In the genomic region with DNA sequence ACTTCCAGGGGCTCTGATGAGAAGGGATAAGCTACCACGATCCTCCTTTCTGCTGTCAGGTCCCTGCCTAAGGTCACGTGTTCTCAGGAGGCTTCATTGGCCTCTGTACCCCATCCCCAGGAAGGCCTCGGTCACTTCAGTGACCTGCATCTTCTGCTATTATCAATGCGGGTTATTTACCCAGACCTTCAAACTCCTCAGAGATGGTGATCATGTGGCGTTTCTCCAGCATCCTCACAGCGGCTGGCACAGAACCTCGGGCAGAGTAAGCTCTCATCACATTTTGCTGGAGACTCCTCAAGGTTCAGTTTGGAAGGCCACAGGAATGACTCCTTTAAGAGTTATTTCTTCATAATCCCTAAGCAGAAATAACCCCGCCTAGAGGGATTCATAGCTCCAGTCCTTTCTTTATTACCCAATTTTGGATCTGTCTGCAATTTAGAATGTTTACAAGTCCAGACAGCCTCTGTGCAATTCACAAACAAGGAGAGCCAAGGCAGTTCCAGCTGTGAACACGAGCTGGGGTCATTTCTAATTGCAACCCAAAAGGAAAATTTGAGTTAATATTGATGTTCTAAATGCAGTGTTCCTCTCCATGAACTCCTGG, we compare ENCODE assay signal across 13 mouse cellular contexts.
DNase-seq lines count a peak whose midpoint lies in the region; ATAC-seq and TF ChIP-seq lines count a peak whose summit lies in the region.
"Had no signal": no experiment of that assay in that cellular context is flagged by ENCODE, and none has a peak within 500 bp of the region (broad histone marks: within the 10 kb centered on the region; RNA-seq: fewer than 3 reads in every experiment).

No protein-coding gene starts in this region.

- H3K27me3 ChIP-seq in hindbrain, postnatal 0 days (ENCODE audit: insufficient read depth, low read length), result no peaks in the 10 kb centered on the region
- H3K27me3 ChIP-seq in hindbrain, embryonic 10.5 days (ENCODE audit: insufficient read depth, poor library complexity, severe bottlenecking), result 0 out of 2 replicates have a peak, but pooled peaks cover under 1% of the 10 kb centered on the region
- no peaks in the 10 kb centered on the region for H3K27me3 ChIP-seq in neural tube, embryonic 14.5 days (ENCODE audit: control insufficient read depth, insufficient read depth, low read length)
- H3K27me3 ChIP-seq in stomach, embryonic 16.5 days (ENCODE audit: control insufficient read depth, insufficient read depth, low read length), result no peaks in the 10 kb centered on the region
- H3K27me3 ChIP-seq: embryonic facial prominence, embryonic 15.5 days; limb, embryonic 13.5 days; Patski had no signal

- no peak for TF ChIP-seq CTCF in hindbrain, postnatal 0 days (IDR thresholded peaks at IDR 0.05; ENCODE audit: low read depth)

- peak; percentile 66 for DNase-seq in cerebellum, adult 11-12 months
- DNase-seq in cerebellum, adult 8-10 months, result no peak
- DNase-seq in hindbrain, postnatal 0 days (ENCODE audit: low spot score), result no peak
- DNase-seq in hindbrain, embryonic 10.5 days (ENCODE audit: low spot score), result no peak
- no peak for DNase-seq in neural tube, embryonic 10.5 days (ENCODE audit: extremely low spot score, low spot score)
- no peak for DNase-seq in thymus, postnatal 14 days
- DNase-seq: B cell, adult 2 months had no signal

- no peak overlapping the region for H3K4me3 ChIP-seq in hindbrain, postnatal 0 days (ENCODE audit: low read length)
- H3K4me3 ChIP-seq in hindbrain, embryonic 10.5 days, result no peak overlapping the region
- no peak overlapping the region for H3K4me3 ChIP-seq in neural tube, embryonic 14.5 days (ENCODE audit: low read depth, low read length)
- no peak overlapping the region for H3K4me3 ChIP-seq in stomach, embryonic 16.5 days (replicated peaks; ENCODE audit: low read length)
- H3K4me3 ChIP-seq: embryonic facial prominence, embryonic 15.5 days; limb, embryonic 13.5 days had no signal

- H3K9me3 ChIP-seq in hindbrain, postnatal 0 days (ENCODE audit: low read length), result no peaks in the 10 kb centered on the region
- no peaks in the 10 kb centered on the region for H3K9me3 ChIP-seq in hindbrain, embryonic 10.5 days
- no peaks in the 10 kb centered on the region for H3K9me3 ChIP-seq in neural tube, embryonic 14.5 days (ENCODE audit: control insufficient read depth, low read length)
- no peaks in the 10 kb centered on the region for H3K9me3 ChIP-seq in stomach, embryonic 16.5 days (replicated peaks; ENCODE audit: control insufficient read depth, low read length)
- H3K9me3 ChIP-seq: embryonic facial prominence, embryonic 15.5 days; limb, embryonic 13.5 days had no signal

- no peak for ATAC-seq in hindbrain, postnatal 0 days
- ATAC-seq in neural tube, embryonic 14.5 days (ENCODE audit: low read depth), result no peak
- peak; percentile 27; the same call in 1 of the 2 replicates for ATAC-seq in stomach, embryonic 16.5 days (ENCODE audit: insufficient read depth, low FRiP score)
- ATAC-seq: Patski had no signal

- no peaks in the 10 kb centered on the region for H3K4me1 ChIP-seq in hindbrain, postnatal 0 days (ENCODE audit: insufficient read depth, low read length)
- H3K4me1 ChIP-seq in hindbrain, embryonic 10.5 days (replicated peaks), result peaks cover 18% of the 10 kb centered on the region
- peaks cover 16% of the 10 kb centered on the region for H3K4me1 ChIP-seq in neural tube, embryonic 14.5 days (ENCODE audit: control insufficient read depth, insufficient read depth, low read length)
- peaks cover 4% of the 10 kb centered on the region for H3K4me1 ChIP-seq in stomach, embryonic 16.5 days (ENCODE audit: control insufficient read depth, insufficient read depth, low read length)

- no peak overlapping the region for H3K4me2 ChIP-seq in hindbrain, postnatal 0 days (ENCODE audit: low read depth, low read length)
- no peak overlapping the region for H3K4me2 ChIP-seq in neural tube, embryonic 14.5 days (ENCODE audit: low read depth, low read length)
- no peak overlapping the region for H3K4me2 ChIP-seq in stomach, embryonic 16.5 days (ENCODE audit: low read depth, low read length)
- H3K4me2 ChIP-seq: embryonic facial prominence, embryonic 15.5 days; limb, embryonic 13.5 days; midbrain, embryonic 11.5 days had no signal

- no peaks in the 10 kb centered on the region for H3K36me3 ChIP-seq in hindbrain, postnatal 0 days (ENCODE audit: insufficient read depth, low read length)
- no peaks in the 10 kb centered on the region for H3K36me3 ChIP-seq in hindbrain, embryonic 10.5 days
- H3K36me3 ChIP-seq in neural tube, embryonic 14.5 days (ENCODE audit: control insufficient read depth, insufficient read depth, low read length), result no peaks in the 10 kb centered on the region
- H3K36me3 ChIP-seq in stomach, embryonic 16.5 days (ENCODE audit: control insufficient read depth, insufficient read depth, low read length), result no peaks in the 10 kb centered on the region
- H3K36me3 ChIP-seq: embryonic facial prominence, embryonic 15.5 days; limb, embryonic 13.5 days had no signal

- peak overlapping the region; percentile 3; the same call in 1 of the 2 replicates for H3K27ac ChIP-seq in hindbrain, postnatal 0 days
- no peak overlapping the region for H3K27ac ChIP-seq in hindbrain, embryonic 10.5 days
- H3K27ac ChIP-seq in neural tube, embryonic 14.5 days (ENCODE audit: low read depth, low read length), result 0 out of 2 replicates have a peak overlapping the region, but pooled peaks have one; percentile 2
- H3K27ac ChIP-seq in stomach, embryonic 16.5 days (ENCODE audit: low read length), result peak overlapping the region; percentile 93
- H3K27ac ChIP-seq: limb, embryonic 13.5 days had no signal

- WGBS in hindbrain, postnatal 0 days, result 72% methylated on average over 9 of the region's 9 CpGs
- WGBS in hindbrain, embryonic 10.5 days, result 84% methylated on average over 9 of the region's 9 CpGs
- 83% methylated on average over 9 of the region's 9 CpGs for WGBS in neural tube, embryonic 14.5 days
- 68% methylated on average over 9 of the region's 9 CpGs for WGBS in stomach, embryonic 16.5 days

- H3K9ac ChIP-seq in hindbrain, postnatal 0 days (replicated peaks; ENCODE audit: low read length), result no peak overlapping the region
- no peak overlapping the region for H3K9ac ChIP-seq in neural tube, embryonic 14.5 days (replicated peaks; ENCODE audit: low read depth, low read length)
- H3K9ac ChIP-seq in stomach, embryonic 16.5 days (ENCODE audit: low read length), result no peak overlapping the region
- H3K9ac ChIP-seq: embryonic facial prominence, embryonic 15.5 days; limb, embryonic 13.5 days had no signal
